Mouse (Mus musculus) CD4-positive, CD25-positive, alpha-beta regulatory T cell (primary cell): Measurements from ENCODE around the gene Vmn1r180. TPM values are rescaled to one million over a fixed set of nuclear protein-coding genes. Genes with fewer than 3 reads are reported as not detected.

ENCODE experiments used
- polyA plus RNA-seq: library from polyadenylated mRNA; unstranded; fragments of 100-300 nt; shearing (Covaris generic); gene quantifications from one replicate; pipeline ENCODE4 v1.2.1, GENCODE M21; 2017

Vmn1r180 gene
- polyA plus RNA-seq: not detected

DNA sequence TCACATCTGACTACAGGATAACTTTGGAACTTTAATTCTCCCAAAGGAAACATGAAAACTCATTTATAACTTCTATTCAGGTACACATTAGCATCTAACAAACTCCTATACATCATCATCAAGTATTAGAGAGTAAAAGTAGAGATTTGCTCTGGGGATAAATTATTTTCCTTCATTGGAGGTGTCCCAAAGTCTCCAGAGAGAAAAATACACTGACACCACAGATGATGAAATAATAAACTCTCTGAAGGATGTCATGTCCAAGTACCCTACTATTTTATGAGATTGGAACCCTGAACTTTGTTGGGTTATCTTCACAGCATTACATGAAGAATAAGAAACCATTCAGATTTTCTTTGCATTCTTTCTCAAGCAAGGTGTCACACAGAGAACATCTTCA, at the start of gene Vmn1r180:
Gene Vmn1r180, plus strand, starts transcription at position 301 of the 400 bp plus-strand sequence.

DNA sequence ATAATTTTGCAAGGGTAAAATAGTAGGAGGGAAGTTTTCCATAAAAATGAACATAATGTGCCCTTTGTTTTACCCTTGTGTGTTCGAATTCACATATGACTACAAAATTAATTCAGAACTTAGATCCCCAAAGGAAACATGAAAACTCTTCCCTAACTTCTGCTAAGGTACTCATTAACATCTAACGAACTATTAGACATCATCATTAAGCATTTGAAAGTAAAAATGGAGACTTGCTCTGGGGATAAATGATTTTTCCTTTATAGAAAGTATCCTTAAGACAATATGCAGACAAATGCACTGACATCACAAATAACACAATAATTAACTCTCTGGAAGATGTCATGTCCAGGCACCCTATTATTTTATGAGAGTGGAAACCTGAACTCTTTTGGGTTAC, 23.8 kb upstream of the Vmn1r180 start, which contains the start of gene Vmn1r179:
Gene Vmn1r179, plus strand, starts transcription at position 301 of the 400 bp plus-strand sequence.

DNA sequence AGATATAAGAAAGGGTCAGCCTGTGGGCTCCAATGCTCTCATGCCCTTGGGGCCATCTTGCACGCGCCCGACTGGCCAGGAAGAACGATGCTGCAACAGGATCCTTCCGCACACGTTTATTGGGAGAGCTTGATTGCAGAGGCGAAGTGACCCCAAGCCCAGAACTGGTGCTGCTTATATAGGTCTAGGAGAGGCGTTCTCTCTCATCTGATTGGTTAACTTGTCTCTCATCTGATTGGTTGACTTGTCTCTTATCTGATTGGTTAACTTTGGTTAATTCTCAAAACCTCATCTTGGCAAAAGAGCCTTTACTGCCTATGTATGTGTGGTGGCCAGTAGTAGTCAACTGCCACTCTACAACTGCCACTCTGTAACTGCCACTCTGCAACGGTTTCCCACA, 23.9 kb downstream of the Vmn1r180 start, which contains the start of gene Vmn1r181:
Gene Vmn1r181, plus strand, starts transcription at position 301 of the 400 bp plus-strand sequence.

DNA sequence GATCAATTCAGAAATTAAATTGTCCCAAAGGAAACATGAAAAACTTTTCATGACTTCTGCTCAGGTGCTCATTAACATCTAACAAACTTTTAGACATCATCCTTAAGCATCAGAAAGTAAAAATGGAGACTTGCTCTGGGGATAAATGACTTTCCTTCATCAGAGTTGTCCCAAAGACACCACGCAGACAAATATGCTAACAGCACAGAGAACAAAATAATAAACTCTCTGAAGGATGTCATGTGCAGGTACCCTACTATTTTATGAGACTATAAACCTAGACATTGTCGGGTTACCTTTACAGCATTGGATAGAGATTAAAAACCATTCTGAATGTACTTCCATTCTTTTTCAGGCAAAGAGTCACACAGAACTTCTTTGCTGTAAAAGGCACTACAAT, 51.0 kb downstream of the Vmn1r180 start, which contains the start of gene V1rd19:
Gene V1rd19, plus strand, starts transcription at position 301 of the 400 bp plus-strand sequence.

Other genes with a start within 250 kb of the Vmn1r180 start
- gene Vmn1r173, start 249.9 kb upstream of the Vmn1r180 start, polyA plus RNA-seq: 0.05 TPM
- gene Vmn1r174, start 198.4 kb upstream of the Vmn1r180 start, polyA plus RNA-seq: 0.05 TPM
- not detected for gene Vmn1r175, start 140.0 kb upstream of the Vmn1r180 start, polyA plus RNA-seq
- not detected for gene Vmn1r176, start 113.3 kb upstream of the Vmn1r180 start, polyA plus RNA-seq
- gene Vmn1r177, start 84.2 kb upstream of the Vmn1r180 start, polyA plus RNA-seq: not detected
- gene Vmn1r178, start 58.6 kb upstream of the Vmn1r180 start, polyA plus RNA-seq: not detected
- 0.08 TPM for gene Vmn1r179, start 23.7 kb upstream of the Vmn1r180 start, polyA plus RNA-seq
- gene Vmn1r181, start 24.0 kb downstream of the Vmn1r180 start, polyA plus RNA-seq: not detected
- not detected for gene V1rd19, start 51.1 kb downstream of the Vmn1r180 start, polyA plus RNA-seq
- 0.07 TPM for gene Vmn1r183, start 102.6 kb downstream of the Vmn1r180 start, polyA plus RNA-seq
- gene Zfp180, start 131.3 kb downstream of the Vmn1r180 start, polyA plus RNA-seq: 31.0 TPM
- gene Zfp112, start 161.7 kb downstream of the Vmn1r180 start, polyA plus RNA-seq: 1.5 TPM
- gene Zfp235, start 183.5 kb downstream of the Vmn1r180 start, polyA plus RNA-seq: 14.4 TPM
- gene Zfp114, start 224.4 kb downstream of the Vmn1r180 start, polyA plus RNA-seq: 0.77 TPM